Mouse (Mus musculus): ENCODE results near the gene Slc7a14.

DNA sequence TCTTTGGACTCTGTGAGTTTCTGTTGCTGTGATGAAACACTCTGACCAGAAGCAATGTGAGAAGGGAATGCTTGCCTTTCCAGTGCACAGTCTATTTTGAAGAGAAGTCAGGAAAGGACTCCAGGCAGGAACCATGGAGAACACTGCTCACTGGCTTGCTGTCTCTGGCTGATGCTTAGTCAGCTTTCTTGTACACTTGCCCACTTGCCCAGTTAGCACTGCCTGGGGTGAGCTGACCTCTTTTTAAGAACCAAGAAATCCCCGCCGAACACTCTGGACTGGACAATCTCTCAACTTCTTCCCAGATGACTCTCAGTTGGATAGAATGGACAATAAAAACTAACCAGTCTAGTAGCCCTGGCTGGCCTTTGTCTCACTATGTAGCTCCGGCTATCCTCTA is 70.5 kb downstream of the Slc7a14 start:
- TF ChIP-seq POLR2A (IDR thresholded peaks at IDR 0.05; ENCODE audit: borderline replicate concordance, control insufficient read depth, low read depth, low read length) = no peak
- no peak for TF ChIP-seq CTCF (IDR thresholded peaks at IDR 0.05; ENCODE audit: control insufficient read depth, insufficient read depth, low read length)
